Comparison of ENCODE assay signal across 9 mouse cellular contexts in the genomic region with DNA sequence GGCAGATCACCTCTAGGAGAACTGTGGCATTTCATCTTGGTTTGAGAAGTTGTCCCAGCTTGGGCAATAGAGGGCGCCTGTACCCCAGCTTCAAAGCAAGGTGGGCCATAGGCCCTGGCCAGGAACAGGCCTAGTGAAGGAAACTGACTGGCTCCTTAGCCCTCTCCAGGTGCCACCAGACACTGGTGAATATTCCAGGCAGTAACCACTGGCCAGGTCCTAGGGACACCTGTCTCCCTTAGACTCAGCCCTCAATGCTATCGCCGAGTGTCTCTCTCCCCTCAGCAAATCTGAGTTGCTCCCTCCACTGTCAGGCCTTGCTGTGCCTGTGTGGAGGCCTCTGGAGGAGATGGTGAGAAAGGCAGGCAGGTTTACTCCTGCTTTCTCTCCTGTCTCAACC.
A peak's percentile ranks its signal among the peaks of the same experiment; 100 is the strongest.
DNase-seq lines count a peak whose midpoint lies in the region; ATAC-seq lines count a peak whose summit lies in the region.
"Had no signal": no experiment of that assay in that cellular context is flagged by ENCODE, and none has a peak within 500 bp of the region (broad histone marks: within the 10 kb centered on the region; RNA-seq: fewer than 3 reads in every experiment).

No protein-coding gene starts in this region.

- H3K27me3 ChIP-seq in limb, embryonic 11.5 days (ENCODE audit: control insufficient read depth, insufficient read depth, low read length) = no peaks in the 10 kb centered on the region
- H3K27me3 ChIP-seq in midbrain, embryonic 16.5 days (ENCODE audit: control insufficient read depth, insufficient read depth, low read depth, low read length) = peaks cover 8% of the 10 kb centered on the region; the same call in 1 of the 2 replicates

- no peaks in the 10 kb centered on the region for H3K9me3 ChIP-seq in limb, embryonic 11.5 days (ENCODE audit: control insufficient read depth, low read length)
- H3K9me3 ChIP-seq in midbrain, embryonic 16.5 days (replicated peaks; ENCODE audit: control insufficient read depth, low read length, poor library complexity, severe bottlenecking) = no peaks in the 10 kb centered on the region

- no peak overlapping the region for H3K4me2 ChIP-seq in limb, embryonic 11.5 days (ENCODE audit: low read depth, severe bottlenecking)
- no peak overlapping the region for H3K4me2 ChIP-seq in midbrain, embryonic 16.5 days (ENCODE audit: low read length)

- H3K36me3 ChIP-seq in limb, embryonic 11.5 days (ENCODE audit: control insufficient read depth, insufficient read depth, low read length) = peaks cover 3% of the 10 kb centered on the region; the same call in 1 of the 2 replicates
- H3K36me3 ChIP-seq in midbrain, embryonic 16.5 days (ENCODE audit: control insufficient read depth, insufficient read depth, low read length) = no peaks in the 10 kb centered on the region

- no peak for ATAC-seq in limb, embryonic 11.5 days (ENCODE audit: insufficient number of reproducible peaks, low FRiP score, low TSS enrichment, low read depth)
- ATAC-seq in midbrain, embryonic 16.5 days = peak; percentile 58; the same call in 1 of the 2 replicates

- peaks cover 27% of the 10 kb centered on the region for H3K4me1 ChIP-seq in limb, embryonic 11.5 days (ENCODE audit: control insufficient read depth, insufficient read depth, low read length)
- no peaks in the 10 kb centered on the region for H3K4me1 ChIP-seq in midbrain, embryonic 16.5 days (ENCODE audit: control insufficient read depth, insufficient read depth, low read length)

- H3K4me3 ChIP-seq in limb, embryonic 11.5 days (ENCODE audit: low read depth, low read length) = no peak overlapping the region
- no peak overlapping the region for H3K4me3 ChIP-seq in midbrain, embryonic 16.5 days (ENCODE audit: low read depth, low read length)
- H3K4me3 ChIP-seq: myocyte had no signal

- no peak overlapping the region for H3K9ac ChIP-seq in limb, embryonic 11.5 days (ENCODE audit: low read length)
- H3K9ac ChIP-seq in midbrain, embryonic 16.5 days (ENCODE audit: low read depth, low read length) = no peak overlapping the region

- peak; percentile 19 to 21 for DNase-seq in cerebellum, adult 18-20 months
- DNase-seq in cerebellum, adult 11 months = no peak
- DNase-seq in brain, adult 2 months (ENCODE audit: low read depth, low spot score) = peak; percentile 59
- peak; percentile 48 to 57 for DNase-seq in frontal cortex, postnatal 36 days (ENCODE audit: low spot score in 2 of 2)
- DNase-seq in kidney, adult 18-20 months = peak; percentile 71
- DNase-seq in limb, embryonic 11.5 days (ENCODE audit: low spot score) = peak; percentile 71
- DNase-seq in spleen, adult 18-20 months = no peak

- H3K27ac ChIP-seq in limb, embryonic 11.5 days (replicated peaks; ENCODE audit: low read depth, low read length) = no peak overlapping the region
- no peak overlapping the region for H3K27ac ChIP-seq in midbrain, embryonic 16.5 days (ENCODE audit: low read length)

- 15% methylated on average over 3 of the region's 3 CpGs for WGBS in limb, embryonic 11.5 days
- 15% methylated on average over 3 of the region's 3 CpGs for WGBS in midbrain, embryonic 16.5 days

Comparison
In these comparisons a context has a peak if more than half of its experiments do, and no peak if none do; other contexts are left out.
1. DNase-seq: peak in cerebellum, adult 18-20 months (2 of 2), brain, adult 2 months (single experiment), frontal cortex, postnatal 36 days (2 of 2), kidney, adult 18-20 months (single experiment) and limb, embryonic 11.5 days (single experiment); none in cerebellum, adult 11 months (single experiment) and spleen, adult 18-20 months (0 of 2).